Mouse (Mus musculus) splenic B cell, adult 2 months (primary cell): ENCODE results near the gene Cela3b.

ENCODE experiments used
- DNase-seq: peaks from one replicate; pipeline ENCODE4 v3.0.0-alpha.2; 2011; ENCODE audit warnings: low read depth, low spot score
- H3K27me3 ChIP-seq: 2 replicates; pipeline ENCODE4 v1.6.1; 2012; ENCODE audit warnings: mild to moderate bottlenecking, low read length, moderate library complexity, mixed read lengths; ENCODE audit not compliant: control insufficient read depth, poor library complexity, insufficient read depth, severe bottlenecking
- H3K36me3 ChIP-seq: 2 replicates; pipeline ENCODE4 v1.6.1; 2012; ENCODE audit warnings: mild to moderate bottlenecking, low read length, moderate library complexity, mixed read lengths; ENCODE audit not compliant: control insufficient read depth, poor library complexity, insufficient read depth, severe bottlenecking

Cela3b gene

GRCm38 (mm10) chr4:137430502-137430901 is at the start of gene Cela3b:
Gene Cela3b, minus strand, starts transcription at chr4:137430540.
- no peaks in the 10 kb centered on the region for H3K27me3 ChIP-seq
- no peak for DNase-seq
- no peaks in the 10 kb centered on the region for H3K36me3 ChIP-seq

GRCm38 (mm10) chr4:137479757-137480156 is 49.4 kb upstream of the Cela3b start:
- no peak for DNase-seq
- H3K36me3 ChIP-seq, result no peaks in the 10 kb centered on the region
- H3K27me3 ChIP-seq, result no peaks in the 10 kb centered on the region

- H3K36me3 ChIP-seq, result no peaks in the 10 kb centered on the region
- H3K27me3 ChIP-seq, result no peaks in the 10 kb centered on the region
- DNase-seq, result no peak
Observed at GRCm38 (mm10) chr4:137478306-137478705, 48.0 kb upstream of the Cela3b start.

GRCm38 (mm10) chr4:137477611-137478010 is 47.3 kb upstream of the Cela3b start:
- DNase-seq, result no peak
- no peaks in the 10 kb centered on the region for H3K36me3 ChIP-seq
- no peaks in the 10 kb centered on the region for H3K27me3 ChIP-seq

GRCm38 (mm10) chr4:137476761-137477237 is 46.5 kb upstream of the Cela3b start:
- no peaks in the 10 kb centered on the region for H3K27me3 ChIP-seq
- H3K36me3 ChIP-seq, result no peaks in the 10 kb centered on the region
- DNase-seq, result no peak

GRCm38 (mm10) chr4:137476065-137476760 is 45.9 kb upstream of the Cela3b start:
- DNase-seq, result no peak
- Histone ChIP-seq H3K36me3 (no peaks in the 10 kb centered on the region), H3K27me3 (no peaks in the 10 kb centered on the region)

- H3K36me3 ChIP-seq, result no peaks in the 10 kb centered on the region
- no peaks in the 10 kb centered on the region for H3K27me3 ChIP-seq
- no peak for DNase-seq
Observed at GRCm38 (mm10) chr4:137475271-137476050, 45.1 kb upstream of the Cela3b start.

- Histone ChIP-seq H3K27me3 (no peaks in the 10 kb centered on the region), H3K36me3 (no peaks in the 10 kb centered on the region)
- DNase-seq, result no peak
Observed at GRCm38 (mm10) chr4:137474694-137475093, 44.4 kb upstream of the Cela3b start.

- Histone ChIP-seq H3K27me3 (no peaks in the 10 kb centered on the region), H3K36me3 (no peaks in the 10 kb centered on the region)
- DNase-seq, result no peak
Observed at GRCm38 (mm10) chr4:137473701-137474388, 43.5 kb upstream of the Cela3b start.

GRCm38 (mm10) chr4:137473240-137473639 is 42.9 kb upstream of the Cela3b start:
- no peaks in the 10 kb centered on the region; the same call in 1 of the 2 replicates for H3K27me3 ChIP-seq
- DNase-seq, result no peak
- H3K36me3 ChIP-seq, result no peaks in the 10 kb centered on the region

GRCm38 (mm10) chr4:137471326-137471725 is 41.0 kb upstream of the Cela3b start:
- H3K27me3 ChIP-seq, result no peaks in the 10 kb centered on the region; the same call in 1 of the 2 replicates
- DNase-seq, result no peak

GRCm38 (mm10) chr4:137470701-137471317 is 40.5 kb upstream of the Cela3b start:
- no peaks in the 10 kb centered on the region for H3K36me3 ChIP-seq
- DNase-seq, result no peak

More at GRCm38 (mm10) chr4:137471326-137471725, 41.0 kb upstream of the Cela3b start:
- no peaks in the 10 kb centered on the region for H3K36me3 ChIP-seq

GRCm38 (mm10) chr4:137469845-137470692 is 39.7 kb upstream of the Cela3b start:
- H3K27me3 ChIP-seq, result no peaks in the 10 kb centered on the region; the same call in 1 of the 2 replicates
- DNase-seq, result no peak
- no peaks in the 10 kb centered on the region for H3K36me3 ChIP-seq

More at GRCm38 (mm10) chr4:137470701-137471317, 40.5 kb upstream of the Cela3b start:
- H3K27me3 ChIP-seq, result no peaks in the 10 kb centered on the region; the same call in 1 of the 2 replicates
